Mouse (Mus musculus) testis, adult 2 months (tissue): ENCODE data around the gene Adrb1.

Source experiments
- CTCF ChIP-seq: fragments of 200-500 bp; IDR thresholded peaks from 2 replicates; pipeline ENCODE4 v1.5.1; 2012; ENCODE audit warnings: low read depth, mild to moderate bottlenecking, inconsistent platforms, low read length, moderate library complexity; ENCODE audit not compliant: control insufficient read depth, insufficient read depth, insufficient replicate concordance
- POLR2A ChIP-seq: fragments of 200-500 bp; IDR thresholded peaks from 2 replicates; pipeline ENCODE4 v1.6.1; 2012; ENCODE audit warnings: low read depth, mild to moderate bottlenecking, inconsistent platforms, low read length, moderate library complexity; ENCODE audit not compliant: control insufficient read depth

DNA sequence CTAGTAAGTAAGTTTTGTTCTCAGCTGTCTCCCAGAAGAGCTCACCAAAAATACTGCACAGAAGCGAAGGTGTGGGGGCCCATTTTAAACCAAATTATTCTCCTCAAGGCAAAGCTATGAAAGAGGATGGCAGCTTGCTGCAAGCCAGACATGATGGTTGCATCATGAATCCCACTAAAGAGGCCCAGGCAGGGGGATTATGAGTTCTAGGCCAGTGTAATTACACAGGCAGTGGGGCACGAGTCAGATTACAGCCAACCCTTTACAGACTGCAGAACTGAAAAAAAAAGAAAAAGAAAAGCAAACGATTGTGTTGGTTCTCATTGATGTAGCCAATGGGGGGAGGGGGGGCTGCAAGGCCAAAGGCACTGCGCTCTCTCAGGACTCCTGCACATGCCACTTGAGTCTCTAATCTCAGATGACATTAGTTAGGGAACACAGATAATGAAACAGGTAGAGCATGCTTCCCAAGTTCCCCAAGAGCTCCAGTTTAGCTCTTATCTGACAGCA, 7.3 kb upstream of the Adrb1 start:
- TF ChIP-seq CTCF (no peak), POLR2A (no peak)
